Mouse (Mus musculus): ENCODE data around the gene Adap1.

Adap1 gene

GRCm38 (mm10) chr5:139325395-139325966 is at the start of gene Adap1:
Adap1 (minus strand) TSS chr5:139325622.
- in situ Hi-C loops (cut with MboI, MseI), result no loop called here

GRCm38 (mm10) chr5:139374841-139375240 is 49.4 kb upstream of the Adap1 start:
- in situ Hi-C loops (cut with MboI, MseI), result no loop called here

GRCm38 (mm10) chr5:139373889-139374444 is 48.5 kb upstream of the Adap1 start:
- in situ Hi-C loops (cut with MboI, MseI), result no loop called here

- in situ Hi-C loops (cut with MboI, MseI), result no loop called here
Measured at GRCm38 (mm10) chr5:139373126-139373525, 47.7 kb upstream of the Adap1 start.

- in situ Hi-C loops (cut with MboI, MseI), result no loop called here
Measured at GRCm38 (mm10) chr5:139371631-139372401, 46.4 kb upstream of the Adap1 start.

- in situ Hi-C loops (cut with MboI, MseI), result no loop called here
Measured at GRCm38 (mm10) chr5:139371118-139371517, 45.7 kb upstream of the Adap1 start.

GRCm38 (mm10) chr5:139370336-139370735 is 44.9 kb upstream of the Adap1 start:
- in situ Hi-C loops (cut with MboI, MseI), result no loop called here

GRCm38 (mm10) chr5:139368638-139369320 is 43.4 kb upstream of the Adap1 start:
- in situ Hi-C loops (cut with MboI, MseI), result no loop called here

- in situ Hi-C loops (cut with MboI, MseI), result no loop called here
Measured at GRCm38 (mm10) chr5:139367884-139368458, 42.5 kb upstream of the Adap1 start.

- in situ Hi-C loops (cut with MboI, MseI), result no loop called here
Measured at GRCm38 (mm10) chr5:139366484-139366883, 41.1 kb upstream of the Adap1 start.

GRCm38 (mm10) chr5:139365827-139366226 is 40.4 kb upstream of the Adap1 start:
- in situ Hi-C loops (cut with MboI, MseI), result no loop called here

- in situ Hi-C loops (cut with MboI, MseI), result no loop called here
Measured at GRCm38 (mm10) chr5:139364911-139365571, 39.6 kb upstream of the Adap1 start.

- in situ Hi-C loops (cut with MboI, MseI), result no loop called here
Measured at GRCm38 (mm10) chr5:139364260-139364910, 39.0 kb upstream of the Adap1 start.

- in situ Hi-C loops (cut with MboI, MseI), result no loop called here
Measured at GRCm38 (mm10) chr5:139363858-139364257, 38.4 kb upstream of the Adap1 start.

- in situ Hi-C loops (cut with MboI, MseI), result loop anchor here (5.0 kb wide), 1 partner anchor 43 kb away; no protein-coding TSS in a partner anchor
Measured at GRCm38 (mm10) chr5:139359244-139359643, 33.8 kb upstream of the Adap1 start.

- in situ Hi-C loops (cut with MboI, MseI), result loop anchor here (5.0 kb wide), 1 partner anchor 44 kb away; no protein-coding TSS in a partner anchor
Measured at GRCm38 (mm10) chr5:139358653-139359052, 33.2 kb upstream of the Adap1 start.

- in situ Hi-C loops (cut with MboI, MseI), result loop anchor here (5.0 kb wide), 1 partner anchor 47 kb away; no protein-coding TSS in a partner anchor
Measured at GRCm38 (mm10) chr5:139355235-139355772, 29.9 kb upstream of the Adap1 start.

- in situ Hi-C loops (cut with MboI, MseI), result no loop called here
Measured at GRCm38 (mm10) chr5:139353946-139354345, 28.5 kb upstream of the Adap1 start.

- in situ Hi-C loops (cut with MboI, MseI), result no loop called here
Measured at GRCm38 (mm10) chr5:139353496-139353895, 28.1 kb upstream of the Adap1 start.

GRCm38 (mm10) chr5:139352317-139352716 is 26.9 kb upstream of the Adap1 start, which contains the start of gene Cyp2w1:
Cyp2w1 (plus strand) TSS chr5:139352617.
- in situ Hi-C loops (cut with MboI, MseI), result no loop called here
